Mouse (Mus musculus) gastrocnemius, postnatal 36 days (tissue): ENCODE measurements around the gene Exosc10. TPM values are rescaled to one million over a fixed set of nuclear protein-coding genes. Genes with fewer than 3 reads are reported as not detected.

ENCODE experiments used
- DNase-seq, 2 experiments: peaks; one replicate each; pipeline ENCODE4 v3.0.0; 2022
- intact Hi-C: fragments of 180-260 bp; cut with DNase I; formaldehyde crosslinking; loops from one replicate; pipeline ENCODE4 v1.15.1; 2025
- long read RNA-seq, 2 experiments: library from polyadenylated mRNA; stranded (forward); transcript quantifications; one replicate each; pipeline ENCODE4 v2.0.0; 2021
- total RNA-seq, 2 experiments: library from RNA; stranded (reverse); gene quantifications; 2 replicates each; pipeline ENCODE4 v1.2.3; 2021

Exosc10 gene
- total RNA-seq = 10 to 100 TPM; 16.8 to 21.5 TPM
- long read RNA-seq, experiment 1, partial matches to known transcripts = 4 of 9 reads
- long read RNA-seq, experiment 1, other reads (novel, unspliced or antisense) = 1 of 9 reads
- long read RNA-seq, experiment 2, transcript Exosc10-201 (25 exons, 2,790 nt) = major isoform, 6 of 14 reads
- long read RNA-seq, experiment 2, partial matches to known transcripts = 6 of 14 reads
- long read RNA-seq, experiment 2, other reads (novel, unspliced or antisense) = 2 of 14 reads

DNA sequence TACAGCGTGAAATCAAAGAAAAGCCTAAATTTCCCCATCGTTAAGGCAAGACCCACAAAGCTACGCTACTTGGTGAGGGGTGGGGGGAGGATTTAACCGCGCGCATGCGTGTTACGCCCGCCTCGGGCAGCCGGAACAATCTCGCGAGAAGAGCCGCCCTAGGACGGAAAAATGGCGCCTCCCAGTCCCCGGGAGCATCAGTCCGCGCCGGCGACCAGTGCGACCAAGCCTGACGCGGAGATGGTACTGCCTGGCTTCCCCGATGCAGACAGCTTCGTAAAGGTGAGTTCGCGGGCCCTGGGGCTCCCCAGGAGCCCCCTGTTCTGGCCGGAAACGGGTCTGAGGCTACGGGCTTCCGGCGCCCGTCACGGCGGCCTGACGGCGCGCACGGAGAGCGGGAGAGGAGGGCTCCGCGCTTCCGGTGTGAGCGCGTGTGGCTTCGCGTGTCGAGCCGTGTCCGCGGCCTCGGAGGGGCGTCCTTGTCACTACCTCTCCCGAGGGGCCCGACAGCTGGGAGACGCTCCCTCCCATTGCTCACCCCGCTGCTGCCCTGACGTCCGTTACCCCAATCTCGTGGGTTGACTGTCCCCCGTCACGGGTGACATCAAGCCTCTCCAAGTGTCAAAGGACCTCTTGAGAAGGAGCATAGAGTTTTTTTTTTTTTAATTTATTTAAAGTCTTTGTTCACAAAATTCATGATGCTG is at the start of gene Exosc10:
Exosc10 (plus strand) TSS at position 133 of the 704 bp plus-strand sequence.
- intact Hi-C loops = no loop called here
- DNase-seq = peak; percentile 82 to 83

DNA sequence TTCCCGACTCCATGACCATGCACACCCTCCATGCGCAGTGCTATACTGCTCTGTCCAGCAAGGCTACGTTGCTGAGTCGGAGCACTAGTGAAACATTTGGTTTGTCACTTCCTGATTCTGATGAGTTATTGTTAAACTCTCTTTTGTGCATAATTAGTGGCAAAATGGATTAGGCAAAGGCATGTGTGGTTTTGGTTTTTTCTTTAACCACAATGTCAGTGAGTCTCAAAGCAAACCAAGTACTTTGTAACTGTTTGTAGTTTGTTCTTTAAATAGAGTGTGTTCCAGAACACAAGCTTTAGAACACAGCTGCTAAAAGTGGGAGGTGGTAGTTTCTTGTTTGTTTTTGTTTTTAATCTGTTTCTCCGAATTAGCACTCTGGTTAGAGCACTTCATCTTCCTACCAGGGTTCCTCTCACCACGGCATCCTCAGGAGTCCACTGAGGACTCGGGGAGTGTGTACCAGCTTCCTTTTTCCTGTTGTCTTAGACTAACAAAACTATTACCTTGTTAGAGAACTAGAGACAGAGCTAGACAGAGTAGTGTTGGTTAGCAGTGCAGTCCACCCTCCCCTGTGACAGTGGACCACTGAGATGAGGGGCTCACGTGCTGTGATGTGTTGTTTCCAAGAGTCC is 48.7 kb upstream of the Exosc10 start:
- no peak for DNase-seq
- intact Hi-C loops = no loop called here

DNA sequence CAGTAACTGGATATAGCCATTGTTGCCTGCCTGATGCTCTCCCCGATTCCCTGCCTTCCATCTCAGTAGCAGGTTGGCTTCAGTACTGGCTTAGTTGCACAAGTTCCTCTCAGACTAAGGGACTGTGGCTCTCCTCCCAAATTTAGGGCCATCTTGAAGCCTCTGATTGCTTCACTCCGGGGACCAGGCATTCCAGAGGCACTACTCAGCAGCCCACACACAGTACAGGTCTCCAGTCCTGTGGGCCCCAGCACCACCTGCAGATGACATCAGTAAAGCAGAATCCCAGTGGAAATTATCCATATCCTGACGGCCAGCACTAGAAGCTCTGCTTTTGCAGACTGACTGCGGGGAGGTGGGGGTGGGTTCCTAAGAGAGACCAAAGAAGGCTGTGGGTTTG is 47.5 kb upstream of the Exosc10 start:
- intact Hi-C loops = no loop called here
- DNase-seq = peak in 1 of 2 experiments; percentile 52

DNA sequence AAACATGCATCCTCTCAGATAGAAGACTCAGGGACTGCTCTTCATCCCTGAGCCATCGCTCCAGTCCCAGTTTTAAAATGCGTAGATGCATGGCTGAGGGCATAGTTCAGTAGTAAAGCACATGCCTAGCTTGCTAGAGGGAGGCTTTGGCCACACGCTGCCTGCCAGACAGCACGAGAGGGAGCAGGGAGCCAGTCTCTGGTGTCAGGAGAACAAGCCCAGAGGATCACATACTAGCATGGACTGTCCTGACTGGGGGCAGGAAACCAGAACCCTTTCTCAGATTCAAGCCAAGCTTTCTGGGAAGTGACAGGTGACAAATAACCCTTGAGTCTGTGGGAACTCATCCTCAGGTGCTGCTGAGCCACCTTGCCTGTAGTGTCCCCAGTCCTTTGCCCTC is 46.9 kb upstream of the Exosc10 start:
- DNase-seq = no peak

DNA sequence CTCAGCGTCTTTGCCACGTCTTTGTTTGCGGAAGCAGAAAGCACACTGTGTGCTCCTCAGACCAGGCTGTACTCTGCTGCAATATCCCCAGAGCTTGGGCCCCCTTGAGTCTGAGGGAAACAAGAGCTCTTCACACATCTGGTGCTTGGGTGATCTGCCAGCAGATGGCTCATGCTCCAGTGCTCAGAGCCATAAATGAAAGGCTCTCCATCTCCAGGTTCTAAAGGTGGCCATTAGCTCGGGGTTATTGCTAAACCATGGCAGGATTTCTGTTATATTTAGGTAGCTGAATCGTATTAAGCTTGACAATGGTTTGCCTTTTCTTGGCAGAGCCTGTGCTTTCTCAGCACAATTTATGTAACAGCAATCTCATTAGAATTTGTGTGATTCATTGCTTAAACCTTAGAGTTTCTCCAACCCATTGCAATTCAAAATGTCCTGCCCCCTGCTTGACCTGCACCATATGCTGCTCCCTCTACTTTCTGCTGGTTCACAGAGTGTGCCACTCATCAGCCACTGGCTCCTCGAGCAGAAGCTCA is 45.1 kb upstream of the Exosc10 start:
- intact Hi-C loops = no loop called here
- DNase-seq = peak in 1 of 2 experiments; percentile 42

More for the DNA sequence above, 46.9 kb upstream of the Exosc10 start:
- intact Hi-C loops = no loop called here

DNA sequence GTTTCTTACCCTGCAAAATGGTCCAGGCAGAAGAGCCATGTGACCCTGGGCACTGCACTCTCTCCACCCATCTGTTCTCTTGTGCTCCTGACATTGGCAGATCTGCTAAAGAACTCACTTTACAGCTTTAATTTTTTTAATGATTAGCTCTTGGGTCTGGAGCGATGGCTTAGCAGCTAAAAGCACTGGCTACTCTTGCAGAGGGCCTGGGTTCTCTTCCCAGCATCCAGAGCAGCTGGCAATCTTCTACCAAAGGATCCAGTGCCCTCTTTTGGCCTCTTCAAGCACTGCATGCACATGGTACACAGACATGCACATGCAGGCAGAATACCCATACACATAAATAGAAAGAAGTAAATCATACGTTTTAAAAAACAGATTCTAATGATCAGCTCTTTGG is 42.9 kb upstream of the Exosc10 start:
- intact Hi-C loops = no loop called here
- no peak for DNase-seq

DNA sequence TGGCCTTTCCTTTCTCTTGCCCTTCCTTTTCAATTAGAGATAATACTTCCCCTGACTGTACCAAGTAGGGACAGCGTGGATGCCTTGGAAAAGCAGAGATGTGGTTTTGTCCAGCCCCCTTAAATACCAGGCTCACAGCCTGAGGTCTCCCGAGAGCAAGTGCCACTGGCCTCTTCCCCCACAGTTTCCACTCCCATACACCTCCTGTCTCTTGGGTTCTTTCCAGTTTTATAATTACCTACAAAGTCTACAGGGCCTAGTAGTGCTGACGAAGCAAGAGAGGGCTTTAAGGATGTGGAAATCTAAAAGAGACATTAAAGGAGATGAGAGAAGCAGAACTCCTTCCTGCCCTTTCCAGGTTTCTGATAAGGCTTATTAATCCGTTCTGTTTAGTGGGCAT is 40.4 kb upstream of the Exosc10 start:
- intact Hi-C loops = no loop called here
- no peak for DNase-seq

DNA sequence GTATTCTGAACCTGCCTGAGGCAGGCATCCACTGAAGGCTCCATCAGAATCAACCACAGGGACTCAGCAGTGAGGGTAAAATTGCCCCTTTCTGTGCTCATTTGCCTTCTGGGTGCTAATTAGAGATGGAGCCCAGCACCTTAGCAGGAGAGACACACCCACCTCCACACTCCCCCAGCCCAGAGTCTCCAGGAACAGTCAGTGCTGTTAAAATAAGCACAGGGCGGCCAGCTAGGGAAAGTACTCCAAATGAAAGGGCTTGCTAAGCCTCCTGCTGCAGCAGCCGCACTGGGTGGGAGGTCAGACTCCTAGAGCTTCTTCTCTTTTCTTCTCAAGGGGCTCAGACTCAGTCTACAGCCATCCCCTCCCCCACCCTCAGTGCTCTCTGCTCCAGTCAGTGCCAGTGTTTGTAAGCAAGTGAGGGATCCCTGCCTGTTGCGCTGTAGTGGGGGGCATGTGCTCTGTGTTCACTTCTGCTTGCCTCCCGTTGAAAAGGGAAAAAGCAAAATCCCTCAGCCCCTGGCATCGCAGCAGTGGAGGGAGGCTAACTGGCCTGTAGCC is 39.9 kb upstream of the Exosc10 start:
- intact Hi-C loops = no loop called here
- no peak for DNase-seq

DNA sequence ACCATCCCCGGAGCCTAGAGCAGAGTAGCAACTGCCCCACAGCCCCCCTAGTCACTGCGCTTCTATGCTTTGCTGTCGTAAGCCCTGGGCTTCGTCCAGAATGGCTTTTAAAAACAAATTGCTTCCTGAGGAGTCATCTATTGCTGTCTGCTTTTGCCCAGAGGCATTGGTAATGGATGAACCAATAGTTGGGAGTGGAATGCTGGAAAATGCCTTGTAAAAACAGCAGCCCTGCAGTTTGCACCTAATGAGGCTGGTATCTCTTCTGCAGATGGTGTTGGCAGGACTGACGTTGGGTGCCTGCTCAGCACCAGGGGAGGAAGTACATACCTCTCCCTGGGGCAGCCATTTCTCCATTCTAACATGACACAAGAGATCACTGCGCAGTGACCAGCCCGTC is 34.7 kb upstream of the Exosc10 start:
- no peak for DNase-seq
- intact Hi-C loops = no loop called here

DNA sequence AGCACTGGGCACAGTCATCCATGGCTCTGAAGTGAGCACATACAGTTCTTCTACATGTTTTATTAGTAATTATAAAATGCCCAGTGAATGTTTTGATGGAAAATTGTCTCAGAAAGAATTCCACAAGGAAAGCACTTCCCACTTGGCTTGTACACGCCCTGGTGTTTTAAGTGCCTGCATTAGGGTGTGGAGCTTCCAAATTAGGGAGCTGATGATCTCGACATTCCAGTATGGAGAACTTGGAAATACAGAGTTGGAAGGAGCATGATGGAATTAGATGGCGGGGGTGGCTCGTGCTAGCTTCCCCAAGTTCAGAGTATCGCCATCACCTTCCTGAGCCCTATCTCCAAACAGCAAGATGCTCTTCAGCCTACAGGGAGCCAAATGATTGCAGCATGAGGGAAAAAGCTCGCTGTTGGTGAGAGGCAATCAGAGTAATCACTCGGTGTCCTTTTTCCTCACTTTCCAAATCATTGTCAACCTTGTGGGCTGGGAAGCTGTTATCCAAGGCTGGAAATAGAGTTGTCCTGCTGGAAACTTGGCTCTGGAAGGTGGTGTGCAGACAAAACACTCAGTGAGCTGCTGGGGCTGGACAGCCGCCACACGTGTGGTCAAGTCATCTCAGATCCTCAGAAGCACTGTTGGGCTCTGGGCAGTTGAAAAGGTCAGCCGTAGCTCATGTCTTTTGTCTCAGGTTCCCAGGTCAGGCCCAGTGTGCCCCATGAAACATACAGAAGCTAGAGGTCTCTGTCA is 30.9 kb upstream of the Exosc10 start:
- peak in 1 of 2 experiments; percentile 38 for DNase-seq
- intact Hi-C loops = no loop called here

DNA sequence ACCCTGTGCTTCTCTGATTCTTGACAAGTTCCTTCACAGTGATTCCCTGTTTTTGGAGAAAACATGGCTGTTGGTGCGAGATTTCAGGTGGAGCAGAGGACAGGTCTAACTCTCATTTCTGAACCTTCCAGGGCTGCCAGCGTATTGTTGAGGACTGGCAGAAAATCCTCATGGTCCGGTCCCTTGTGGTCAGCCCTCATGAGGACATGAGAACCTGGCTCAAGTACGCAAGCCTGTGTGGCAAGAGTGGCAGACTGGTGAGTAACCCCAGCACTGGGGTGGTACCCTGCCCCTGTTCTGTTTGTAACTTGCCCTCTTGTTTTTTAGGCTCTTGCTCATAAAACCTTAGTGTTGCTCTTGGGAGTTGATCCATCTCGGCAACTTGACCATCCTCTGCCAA is 27.9 kb upstream of the Exosc10 start:
- DNase-seq = no peak
- intact Hi-C loops = no loop called here

DNA sequence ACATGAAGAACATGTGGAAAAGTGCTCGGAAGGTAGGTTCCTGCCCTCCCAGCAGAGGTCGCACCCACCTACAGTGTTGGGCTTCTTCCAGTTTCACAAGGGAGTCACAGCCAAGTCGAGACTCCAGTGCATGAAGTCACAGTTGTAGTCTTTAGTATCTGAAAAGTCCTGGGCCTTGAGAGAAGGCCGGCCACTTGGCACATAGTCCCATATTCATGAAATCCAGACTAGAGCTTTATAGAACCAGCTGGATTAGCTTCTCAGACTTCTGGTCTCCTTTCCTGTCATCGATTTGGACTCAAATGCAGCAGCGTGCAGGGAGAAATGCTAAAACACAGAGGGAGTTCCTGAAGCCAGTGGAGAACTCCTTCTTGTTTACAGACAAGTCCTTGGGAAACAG is 27.5 kb upstream of the Exosc10 start:
- DNase-seq = no peak
- intact Hi-C loops = no loop called here

DNA sequence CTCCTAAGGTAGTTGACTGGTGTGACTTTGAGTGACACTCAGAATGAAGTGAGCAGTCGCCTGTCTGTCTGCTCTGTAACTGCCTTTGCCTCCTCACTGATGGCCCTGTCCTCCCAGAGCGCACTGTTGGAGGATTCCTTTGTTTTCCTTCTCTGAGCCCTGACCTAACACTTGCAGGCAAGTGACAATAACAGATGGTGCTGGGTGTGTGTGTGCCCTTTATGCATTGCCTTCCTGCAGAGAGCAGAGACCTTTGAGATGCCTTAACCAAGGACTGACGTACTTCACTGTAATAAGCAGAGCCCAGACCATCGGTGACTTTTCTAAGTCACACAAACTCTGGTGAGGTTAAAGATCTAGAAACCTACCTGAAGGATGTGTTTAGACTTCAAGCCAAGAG is 26.9 kb upstream of the Exosc10 start:
- intact Hi-C loops = no loop called here
- DNase-seq = no peak

DNA sequence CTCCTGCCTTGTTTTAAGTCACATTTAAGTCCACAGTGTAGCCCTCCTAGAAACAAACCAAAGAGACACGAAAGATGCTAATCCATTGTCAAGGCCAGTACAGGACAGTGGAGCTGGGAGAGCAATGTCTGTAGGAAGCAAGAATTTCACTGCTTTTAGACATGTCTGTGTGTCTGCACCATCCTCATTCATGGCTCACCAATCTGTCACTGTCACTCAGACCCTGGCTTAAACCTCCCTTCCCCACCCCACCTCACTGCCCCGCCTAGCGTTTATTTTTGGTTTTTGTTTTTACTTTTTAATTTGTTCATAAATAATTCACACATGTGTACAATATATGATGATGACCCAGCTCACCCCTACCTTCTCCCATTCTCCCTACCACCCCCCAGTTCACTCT is 25.7 kb upstream of the Exosc10 start:
- intact Hi-C loops = no loop called here
- DNase-seq = no peak

DNA sequence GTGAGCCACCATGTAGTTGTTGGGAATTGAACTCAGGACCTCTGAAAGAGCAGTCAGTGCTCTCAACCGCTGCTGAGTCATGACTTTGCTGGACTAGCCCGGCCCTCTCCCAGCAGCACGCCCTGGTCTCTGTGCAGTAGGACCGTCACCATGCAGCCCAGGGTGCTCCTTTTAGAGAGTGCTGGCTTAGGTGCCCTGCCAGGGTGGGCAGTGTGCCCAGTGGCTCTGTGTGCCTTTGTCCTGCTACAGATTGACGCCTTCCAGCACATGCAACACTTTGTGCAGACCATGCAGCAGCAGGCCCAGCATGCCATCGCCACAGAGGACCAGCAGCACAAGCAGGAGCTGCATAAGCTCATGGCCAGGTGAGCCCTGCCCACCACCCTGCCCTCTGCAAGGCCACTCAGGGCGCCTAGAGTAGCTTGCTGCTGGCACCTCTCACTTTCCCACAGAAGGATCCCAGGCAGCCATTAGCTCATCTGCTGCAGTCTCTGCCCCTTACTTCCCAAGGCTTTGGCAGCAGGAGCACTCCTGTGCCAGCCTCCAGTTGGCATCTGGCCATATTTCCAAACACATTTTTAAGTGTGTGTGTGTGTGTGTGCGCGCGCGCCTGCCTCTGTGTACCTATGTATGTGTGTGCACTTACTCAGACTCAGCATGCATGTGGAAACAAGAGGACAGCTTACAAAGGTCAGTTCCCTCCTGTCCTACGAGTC is 24.5 kb upstream of the Exosc10 start:
- DNase-seq = no peak
- intact Hi-C loops = no loop called here

DNA sequence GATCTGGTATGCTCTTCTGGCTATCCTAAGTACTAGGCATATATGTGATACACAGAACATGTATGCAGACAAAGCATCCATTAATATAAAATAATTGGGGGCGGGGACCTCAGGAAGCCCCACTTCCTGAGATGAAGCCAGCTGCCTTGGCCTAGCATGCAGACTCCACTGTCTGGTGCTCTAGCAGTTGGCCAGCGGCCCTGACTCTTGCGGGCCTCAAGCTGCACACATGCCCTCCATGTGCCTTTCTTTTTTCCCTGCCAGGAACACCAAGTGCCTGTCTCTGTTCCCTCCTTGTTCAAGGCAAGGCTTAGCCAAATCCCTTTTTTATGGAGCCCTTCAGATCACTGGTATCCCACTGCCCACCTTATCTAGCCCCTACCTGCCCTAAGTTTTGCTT is 22.4 kb upstream of the Exosc10 start:
- DNase-seq = no peak
- intact Hi-C loops = no loop called here

DNA sequence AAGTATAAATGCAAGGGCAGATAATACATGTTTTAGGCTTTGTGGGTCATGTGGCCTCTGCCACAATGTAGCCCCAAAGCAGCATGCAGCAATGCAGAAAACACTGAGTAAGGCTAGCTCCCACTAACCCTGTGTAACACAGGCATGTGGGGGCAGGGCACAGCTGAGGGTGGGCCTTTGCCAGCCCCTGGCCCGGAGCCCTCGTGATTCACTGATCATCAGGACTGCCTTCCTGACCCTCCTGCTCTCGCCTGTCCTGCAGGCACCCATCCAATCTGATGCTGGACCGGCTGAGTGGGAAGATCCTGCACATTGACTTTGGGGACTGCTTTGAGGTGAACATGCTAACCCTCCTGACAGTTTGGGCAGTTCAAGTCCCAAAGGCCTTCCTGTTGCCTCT is 9.1 kb upstream of the Exosc10 start:
- intact Hi-C loops = no loop called here
- no peak for DNase-seq

DNA sequence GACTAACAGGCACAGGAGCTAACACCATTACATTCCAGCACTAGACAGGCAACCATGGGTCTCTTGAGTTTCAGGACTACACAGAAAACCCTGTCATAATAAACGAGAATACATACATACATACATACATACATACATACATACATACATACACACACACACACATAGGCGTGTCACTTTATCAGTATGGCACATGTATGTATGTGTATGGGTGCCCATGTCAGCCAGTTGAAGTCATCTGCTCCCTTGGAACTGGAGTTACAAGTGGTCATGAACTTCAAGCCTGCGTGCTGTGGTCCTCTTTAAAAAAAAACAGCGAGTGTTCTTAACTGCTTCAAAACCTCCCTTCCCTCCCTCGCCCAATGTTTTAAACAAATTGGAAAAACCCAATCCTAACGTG is 463 bp upstream of the Exosc10 start:
- DNase-seq = no peak
- intact Hi-C loops = no loop called here

DNA sequence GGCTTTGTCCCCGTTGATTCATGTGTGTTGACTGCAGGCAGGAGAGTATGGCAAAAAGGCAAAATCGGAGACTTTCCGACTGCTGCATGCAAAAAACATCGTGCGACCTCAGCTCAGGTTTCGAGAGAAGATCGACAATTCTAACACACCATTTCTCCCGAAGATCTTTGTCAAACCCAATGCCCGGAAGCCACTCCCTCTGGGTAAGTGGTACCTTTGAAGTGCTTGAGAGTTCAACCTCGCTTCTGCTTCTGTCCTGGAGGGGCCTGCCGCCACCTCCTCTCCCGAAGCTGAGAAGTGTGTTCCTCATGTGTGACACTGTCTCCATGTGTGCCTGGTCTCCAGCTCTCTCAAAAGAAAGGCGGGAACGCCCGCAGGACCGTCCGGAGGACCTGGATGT is 4.4 kb downstream of the Exosc10 start:
- no peak for DNase-seq
- intact Hi-C loops = no loop called here

DNA sequence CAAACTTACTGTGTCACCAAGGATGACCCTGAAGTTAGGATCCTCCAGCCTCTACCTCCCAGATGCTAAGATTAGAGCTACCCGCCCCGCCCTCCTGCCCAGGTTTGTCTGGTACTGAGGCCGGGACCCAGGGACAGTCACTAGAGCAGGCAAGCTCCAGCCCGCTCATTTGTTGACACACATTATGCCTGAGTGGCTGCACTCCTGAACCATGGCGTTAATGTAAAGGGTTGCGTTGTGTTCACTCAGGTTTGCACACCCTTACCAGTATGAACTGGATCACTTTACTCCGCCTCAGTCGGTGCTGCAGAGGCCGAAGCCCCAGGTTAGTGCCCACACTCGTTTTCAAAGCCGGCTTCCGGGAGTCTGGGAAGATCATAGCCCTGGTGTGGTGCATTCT is 5.4 kb downstream of the Exosc10 start:
- intact Hi-C loops = no loop called here
- no peak for DNase-seq
